Mouse (Mus musculus) gastrocnemius, adult 2 months (tissue): ENCODE results near the gene Upk1a. TPM values are rescaled to one million over a fixed set of nuclear protein-coding genes. Genes with fewer than 3 reads are reported as not detected.

Experiments
- DNase-seq: peaks from one replicate; pipeline ENCODE4 v3.0.0; 2022
- H3K27ac ChIP-seq: fragments of 200-600 bp; 2 replicates; pipeline ENCODE4 v1.8.1; 2022; ENCODE audit warnings: mild to moderate bottlenecking
- H3K4me3 ChIP-seq: fragments of 200-600 bp; 2 replicates; pipeline ENCODE4 v1.8.1; 2022; ENCODE audit warnings: mild to moderate bottlenecking, moderate library complexity
- CTCF ChIP-seq: fragments of 200-600 bp; IDR thresholded peaks from 2 replicates; pipeline ENCODE4 v1.8.1; 2022; ENCODE audit warnings: antibody characterized with exemption, mild to moderate bottlenecking, moderate library complexity
- intact Hi-C: fragments of 180-260 bp; cut with DNase I; formaldehyde crosslinking; loops from one replicate; pipeline ENCODE4 v1.15.1; 2025
- microRNA-seq: library from miRNA; unstranded; fragments of <30 nt; microRNA quantifications from one replicate; pipeline ENCODE4 v1.2.0, GENCODE M21; 2021
- total RNA-seq, 2 experiments: library from RNA; stranded (reverse); gene quantifications; 2 replicates each; pipeline ENCODE4 v1.2.3; 2021

Gene Upk1a
- total RNA-seq, 2 experiments from 2014 or later, result 0.17 TPM; not detected in 1

DNA sequence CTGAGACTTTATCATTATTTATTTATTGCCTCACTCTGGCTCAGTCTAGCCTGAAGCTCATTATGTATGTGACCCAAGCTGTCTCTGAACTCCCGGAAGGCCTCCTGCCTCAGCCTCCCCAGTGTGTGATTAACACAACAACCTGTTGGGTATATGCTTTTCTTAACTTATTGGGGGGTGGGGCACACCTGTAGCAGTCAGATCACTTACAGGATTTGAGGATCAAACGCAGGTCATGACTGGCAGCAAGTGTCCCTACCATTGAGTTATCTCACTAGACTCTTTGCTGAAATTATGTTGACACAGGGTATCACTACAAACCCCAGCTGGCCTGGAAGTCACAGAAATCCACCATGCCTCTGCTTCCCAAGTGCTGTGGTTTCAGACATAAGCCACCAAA, 52.4 kb downstream of the Upk1a start:
- DNase-seq, result no peak
- Histone ChIP-seq H3K4me3 (peak overlapping the region; percentile 69), H3K27ac (peak overlapping the region; percentile 90)
- intact Hi-C loops, result no loop called here
- no peak for TF ChIP-seq CTCF

- no peak for TF ChIP-seq CTCF
- DNase-seq, result peak; percentile 98
- peak within 1 kb of the TSS; percentile 90 for H3K27ac ChIP-seq
- intact Hi-C loops, result no loop called here
- H3K4me3 ChIP-seq, result peak within 1 kb of the TSS; percentile 69
Observed at GRCm38 (mm10) chr7:30559443-30559954, 53.1 kb downstream of the Upk1a start, which contains the start of gene Lin37. TSS of gene Lin37 (minus strand) at chr7:30559838.

GRCm38 (mm10) chr7:30558656-30559442, 53.8 kb downstream of the Upk1a start:
- intact Hi-C loops, result no loop called here
- H3K27ac ChIP-seq, result peak overlapping the region; percentile 90

DNA sequence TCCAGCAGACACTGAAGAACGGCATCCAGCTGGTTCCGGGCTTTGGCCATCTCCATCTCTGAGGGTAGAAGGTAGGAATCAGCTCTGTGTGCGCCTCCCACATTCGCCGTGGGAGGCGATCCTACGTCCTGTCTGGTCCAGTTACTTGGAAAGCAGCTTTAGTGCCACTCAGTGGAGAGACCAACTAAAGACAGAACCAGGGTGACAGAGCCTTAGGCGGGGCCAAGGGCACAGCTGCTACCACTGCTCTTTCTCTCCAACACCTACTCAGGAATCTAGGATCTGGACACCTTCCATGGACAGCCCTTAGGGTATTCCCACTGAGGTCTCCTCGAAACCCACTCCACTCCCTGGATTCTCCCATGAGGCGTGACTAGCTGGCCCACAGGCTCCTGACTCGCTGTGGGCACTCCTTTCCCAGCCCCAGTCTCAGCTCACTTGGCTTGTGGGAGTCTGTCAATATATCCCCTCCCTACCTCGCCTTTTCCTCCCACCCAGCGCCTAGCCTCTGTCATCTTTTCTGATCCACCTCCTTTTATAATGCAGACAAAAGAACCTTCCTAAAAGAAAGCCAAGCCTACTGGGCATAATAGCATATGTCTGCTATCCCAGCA, 54.6 kb downstream of the Upk1a start:
- no peak for DNase-seq
- Histone ChIP-seq H3K27ac (peak overlapping the region; percentile 90; the same call in 1 of the 2 replicates), H3K4me3 (peak overlapping the region; percentile 69; the same call in 1 of the 2 replicates)
- TF ChIP-seq CTCF, result no peak
- intact Hi-C loops, result no loop called here

More at GRCm38 (mm10) chr7:30558656-30559442, 53.8 kb downstream of the Upk1a start:
- TF ChIP-seq CTCF, result no peak
- DNase-seq, result no peak
- peak overlapping the region; percentile 69 for H3K4me3 ChIP-seq

- Histone ChIP-seq H3K27ac (peak overlapping the region; percentile 21; the same call in 1 of the 2 replicates), H3K4me3 (no peak overlapping the region)
- peak; percentile 26; the same call in 1 of the 2 replicates for TF ChIP-seq CTCF
- no peak for DNase-seq
- intact Hi-C loops, result no loop called here
Observed at GRCm38 (mm10) chr7:30556894-30557536, 55.6 kb downstream of the Upk1a start.

DNA sequence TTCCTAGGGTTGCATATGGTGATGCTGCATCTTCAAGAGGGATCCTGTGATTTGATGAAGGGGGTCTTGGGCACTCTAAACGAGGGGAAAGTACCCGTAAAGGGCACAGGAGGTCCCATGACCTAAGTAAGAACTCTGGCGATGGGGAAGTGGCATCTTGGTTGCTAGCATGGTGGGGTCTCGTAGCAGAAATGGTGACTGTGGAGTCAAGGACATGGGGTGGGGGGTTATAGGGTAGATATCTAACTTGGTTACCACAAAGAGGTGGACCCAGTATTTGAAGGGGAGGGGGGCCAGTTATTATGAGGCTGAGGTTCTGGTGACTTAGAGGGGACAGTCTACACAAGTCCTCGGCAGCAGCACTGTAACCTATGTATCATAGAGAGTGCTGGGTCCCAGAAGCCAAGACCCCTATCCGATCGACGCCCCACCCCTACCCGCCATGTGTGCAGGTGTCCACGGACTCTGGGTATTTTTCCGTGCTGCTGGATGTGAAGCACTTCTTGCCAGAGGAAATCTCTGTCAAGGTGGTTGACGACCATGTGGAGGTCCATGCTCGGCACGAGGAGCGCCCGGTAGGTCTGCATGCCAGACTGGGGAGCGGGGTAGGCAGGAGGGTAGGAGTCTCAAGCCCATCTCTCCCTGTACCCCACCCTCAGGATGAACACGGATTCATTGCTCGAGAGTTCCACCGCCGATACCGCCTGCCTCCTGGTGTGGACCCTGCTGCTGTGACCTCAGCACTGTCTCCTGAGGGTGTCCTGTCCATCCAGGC, 58.6 kb downstream of the Upk1a start:
- no peak for DNase-seq
- no peak for TF ChIP-seq CTCF
- intact Hi-C loops, result loop anchor here (2.0 kb wide), 1 partner anchor 35 kb away; the partner anchor contains the start of gene Kmt2b
- H3K4me3 ChIP-seq, result peak overlapping the region; percentile 78
- peak overlapping the region; percentile 98 for H3K27ac ChIP-seq

Small RNAs within 50 kb of the gene (microRNA-seq; reads per million reads assigned to microRNA genes)
- gene Mir3569, result not detected

Other genes with a start within 250 kb of the Upk1a start
- gene Tyrobp, start 199.1 kb downstream of the Upk1a start, total RNA-seq, result 1 to 10 TPM; 2.6 to 5.7 TPM
- not detected for gene Hcst, start 193.0 kb downstream of the Upk1a start, total RNA-seq
- under 1 TPM; 0.11 to 0.13 TPM for gene Nfkbid, start 191.1 kb downstream of the Upk1a start, total RNA-seq
- gene Aplp1, start 167.3 kb downstream of the Upk1a start, total RNA-seq, result 1 to 10 TPM in 1 of 2 experiments, under 1 TPM in 1; 0.94 to 1.2 TPM
- gene Kirrel2, start 155.2 kb downstream of the Upk1a start, total RNA-seq, result not detected
- not detected for gene Nphs1, start 154.5 kb downstream of the Upk1a start, total RNA-seq
- not detected for gene Prodh2, start 119.2 kb downstream of the Upk1a start, total RNA-seq
- gene Arhgap33, start 77.8 kb downstream of the Upk1a start, total RNA-seq, result under 1 TPM; 0.31 to 0.47 TPM
- gene Hspb6, start 60.7 kb downstream of the Upk1a start, total RNA-seq, result 1,000 to 10,000 TPM in 1 of 2 experiments, 100 to 1,000 TPM in 1; 867 to 2,532 TPM
- gene Proser3, start 60.5 kb downstream of the Upk1a start, total RNA-seq, result 1 to 10 TPM; 5.5 to 7.3 TPM
- gene Lin37, start 53.0 kb downstream of the Upk1a start, total RNA-seq, result 10 to 100 TPM in 1 of 2 experiments, 1 to 10 TPM in 1; 9.2 to 10.5 TPM
- 10 to 100 TPM; 53.8 to 62.5 TPM for gene U2af1l4, start 49.5 kb downstream of the Upk1a start, total RNA-seq
- 1 to 10 TPM; 1.8 to 2.2 TPM for gene Gm49396, start 49.5 kb downstream of the Upk1a start, total RNA-seq
- gene Psenen, start 49.2 kb downstream of the Upk1a start, total RNA-seq, result 100 to 1,000 TPM; 116 to 123 TPM
- 1 to 10 TPM; 1.1 to 1.5 TPM for gene Igflr1, start 47.4 kb downstream of the Upk1a start, total RNA-seq
- 10 to 100 TPM; 13.3 to 16.3 TPM for gene Kmt2b, start 24.1 kb downstream of the Upk1a start, total RNA-seq
- gene Zbtb32, start 13.9 kb downstream of the Upk1a start, total RNA-seq, result under 1 TPM in 1 of 2 experiments, not detected in 1; 0.33 TPM
- gene Cox6b1, start 13.3 kb upstream of the Upk1a start, total RNA-seq, result 1,000 to 10,000 TPM; 1,338 to 2,234 TPM
- not detected for gene Etv2, start 23.0 kb upstream of the Upk1a start, total RNA-seq
- 10 to 100 TPM; 37.4 to 38.3 TPM for gene Rbm42, start 37.5 kb upstream of the Upk1a start, total RNA-seq
- gene Haus5, start 52.1 kb upstream of the Upk1a start, total RNA-seq, result 1 to 10 TPM; 3.7 to 4.2 TPM
- 1 to 10 TPM; 2.7 to 4.9 TPM for gene Pmis2, start 58.8 kb upstream of the Upk1a start, total RNA-seq
- not detected for gene 2200002J24Rik, start 86.1 kb upstream of the Upk1a start, total RNA-seq
- gene Atp4a, start 99.4 kb upstream of the Upk1a start, total RNA-seq, result under 1 TPM; 0.13 to 0.14 TPM
- 100 to 1,000 TPM; 232 to 255 TPM for gene Tmem147, start 116.7 kb upstream of the Upk1a start, total RNA-seq
- gene Gapdhs, start 130.8 kb upstream of the Upk1a start, total RNA-seq, result not detected
- gene Sbsn, start 138.6 kb upstream of the Upk1a start, total RNA-seq, result 1 to 10 TPM; 2.8 to 4.7 TPM
- 1 to 10 TPM in 1 of 2 experiments, under 1 TPM in 1; 0.98 to 1.2 TPM for gene Dmkn, start 150.9 kb upstream of the Upk1a start, total RNA-seq
- under 1 TPM in 1 of 2 experiments, not detected in 1; 0.78 TPM for gene Krtdap, start 175.0 kb upstream of the Upk1a start, total RNA-seq
- under 1 TPM in 1 of 2 experiments, not detected in 1; 0.14 TPM for gene Ffar2, start 210.9 kb upstream of the Upk1a start, total RNA-seq
- not detected for gene Ffar3, start 243.3 kb upstream of the Upk1a start, total RNA-seq
- gene Ffar1, start 248.7 kb upstream of the Upk1a start, total RNA-seq, result not detected